Mouse (Mus musculus): Measurements from ENCODE around the gene Trpt1.
"Not testable (repeated sequence)": the region's sequence is repeated elsewhere in the genome, so short reads cannot be mapped to it uniquely, and the experiment has no call there.

The Trpt1 gene

GRCm38 (mm10) chr19:6975537-6976521 lies 20.1 kb upstream of the Trpt1 start, which contains the start of gene Plcb3:
Gene Plcb3, minus strand, starts transcription at chr19:6976470.
- DNase-seq (ENCODE audit: low spot score), result no peak

GRCm38 (mm10) chr19:6977759-6978638 lies 17.9 kb upstream of the Trpt1 start:
- DNase-seq (ENCODE audit: low spot score), result no peak

GRCm38 (mm10) chr19:6978639-6978974 lies 17.3 kb upstream of the Trpt1 start:
- no peak for DNase-seq (ENCODE audit: low spot score)

- DNase-seq (ENCODE audit: low spot score), result no peak
Observed at GRCm38 (mm10) chr19:6979001-6979479, 16.9 kb upstream of the Trpt1 start.

GRCm38 (mm10) chr19:6979486-6980380 lies 16.2 kb upstream of the Trpt1 start:
- DNase-seq (ENCODE audit: low spot score), result peak; percentile 99

GRCm38 (mm10) chr19:6980381-6981093 lies 15.4 kb upstream of the Trpt1 start, which contains the start of gene Fkbp2:
Gene Fkbp2, minus strand, starts transcription at chr19:6980501.
- DNase-seq (ENCODE audit: low spot score), result peak; percentile 97

GRCm38 (mm10) chr19:6981465-6981864 lies 14.5 kb upstream of the Trpt1 start:
- DNase-seq (ENCODE audit: low spot score), result no peak

GRCm38 (mm10) chr19:6983621-6984020 lies 12.3 kb upstream of the Trpt1 start:
- no peak for DNase-seq (ENCODE audit: low spot score)

GRCm38 (mm10) chr19:6985300-6985699 lies 10.6 kb upstream of the Trpt1 start:
- no peak for DNase-seq (ENCODE audit: low spot score)

GRCm38 (mm10) chr19:6985951-6986708 lies 9.8 kb upstream of the Trpt1 start:
- DNase-seq (ENCODE audit: low spot score), result no peak

- DNase-seq (ENCODE audit: low spot score), result no peak
Observed at GRCm38 (mm10) chr19:6987061-6987903, 8.6 kb upstream of the Trpt1 start, which contains the start of gene Vegfb. Gene Vegfb, minus strand, starts transcription at chr19:6987651.

GRCm38 (mm10) chr19:6987904-6988285 lies 8.0 kb upstream of the Trpt1 start:
- no peak for DNase-seq (ENCODE audit: low spot score)

GRCm38 (mm10) chr19:6989251-6989650 lies 6.7 kb upstream of the Trpt1 start:
- DNase-seq (ENCODE audit: low spot score), result no peak

GRCm38 (mm10) chr19:6990712-6991111 lies 5.2 kb upstream of the Trpt1 start:
- no peak for DNase-seq (ENCODE audit: low spot score)

- not testable (repeated sequence) for DNase-seq (ENCODE audit: low spot score)
Observed at GRCm38 (mm10) chr19:6991166-6991565, 4.8 kb upstream of the Trpt1 start.

GRCm38 (mm10) chr19:6992011-6992858 lies 3.7 kb upstream of the Trpt1 start, which contains the start of gene Dnajc4:
Gene Dnajc4, minus strand, starts transcription at chr19:6992572.
- peak; percentile 87 for DNase-seq (ENCODE audit: low spot score)

GRCm38 (mm10) chr19:6993011-6993770 lies 2.7 kb upstream of the Trpt1 start:
- no peak for DNase-seq (ENCODE audit: low spot score)
